Mouse (Mus musculus) CH12.LX (cell line): Measurements from ENCODE around the gene Disp2. TPM values are rescaled to one million over a fixed set of nuclear protein-coding genes. Genes with fewer than 3 reads are reported as not detected.

ENCODE experiments used
- DNase-seq: peaks from one replicate; pipeline ENCODE4 v3.0.0-alpha.2; 2013; ENCODE audit errors: extremely low read depth
- H3K27ac ChIP-seq: 2 replicates; pipeline ENCODE4 v1.5.1; 2012; ENCODE audit warnings: low read depth, mild to moderate bottlenecking, control low read depth, moderate library complexity; ENCODE audit not compliant: insufficient read depth
- H3K27me3 ChIP-seq: replicated peaks from 2 replicates; pipeline ENCODE3; 2012; ENCODE audit warnings: inconsistent platforms
- H3K36me3 ChIP-seq, 2 experiments: replicated peaks in 1 of 2; 2 replicates each; pipeline versions ENCODE3 to v1.6.1; 2012; ENCODE audit warnings: inconsistent platforms in 1 of 2, low read length in 1 of 2, mild to moderate bottlenecking in 1 of 2, mixed read lengths in 1 of 2, moderate library complexity in 1 of 2; ENCODE audit not compliant: control insufficient read depth in 1 of 2, insufficient read depth in 1 of 2
- H3K4me1 ChIP-seq, 2 experiments: 2 replicates each; pipeline ENCODE4 v1.6.1; 2012; ENCODE audit warnings: inconsistent platforms in 1 of 2, moderate library complexity in 1 of 2; ENCODE audit not compliant: insufficient read depth in 2 of 2, control insufficient read depth in 1 of 2
- H3K4me2 ChIP-seq: 2 replicates; pipeline ENCODE4 v1.6.1; 2012; ENCODE audit warnings: low read depth, mild to moderate bottlenecking, control low read depth; ENCODE audit not compliant: poor library complexity, insufficient read depth, severe bottlenecking
- H3K4me3 ChIP-seq, 3 experiments: fragments of 150-350 bp in 1 of 3; sonication (generic) in 1 of 3; replicated peaks in 1 of 3; 2 replicates each; pipeline versions ENCODE3 to v1.5.1; 2011 to 2012; ENCODE audit warnings: low read depth in 2 of 3, low read length in 2 of 3, mild to moderate bottlenecking in 2 of 3, moderate library complexity in 2 of 3, control low read depth in 1 of 3, improper control_type of control experiment in 1 of 3, inconsistent platforms in 1 of 3, mixed read lengths in 1 of 3; ENCODE audit not compliant: poor library complexity in 1 of 3
- H3K79me2 ChIP-seq: replicated peaks from 2 replicates; pipeline ENCODE4 v1.6.1; 2012; ENCODE audit warnings: mild to moderate bottlenecking, moderate library complexity; ENCODE audit not compliant: control insufficient read depth, poor library complexity, insufficient read depth, severe bottlenecking; ENCODE audit errors: extremely low read depth
- H3K9ac ChIP-seq: 2 replicates; pipeline ENCODE4 v1.6.1; 2012; ENCODE audit warnings: low read depth, mild to moderate bottlenecking, control low read depth, moderate library complexity; ENCODE audit not compliant: insufficient read depth
- H3K9me3 ChIP-seq: replicated peaks from 2 replicates; pipeline ENCODE3; 2012; ENCODE audit warnings: low read length, inconsistent platforms, mixed read lengths
- BHLHE40 ChIP-seq: IDR thresholded peaks from 2 replicates; pipeline ENCODE4 v1.6.1; 2011; ENCODE audit warnings: mild to moderate bottlenecking, low read depth, low read length, improper control_type of control experiment
- CHD1 ChIP-seq: IDR thresholded peaks from 2 replicates; pipeline ENCODE4 v1.6.1; 2012; ENCODE audit warnings: low read depth, low read length, improper control_type of control experiment, inconsistent platforms
- CHD2 ChIP-seq: IDR thresholded peaks from 2 replicates; pipeline ENCODE4 v1.6.1; 2011; ENCODE audit warnings: low read length, improper control_type of control experiment
- CTCF ChIP-seq, 2 experiments: IDR thresholded peaks in 1 of 2; conservative IDR thresholded peaks in 1 of 2; 2 replicates each; pipeline ENCODE4 v1.5.1; 2011 to 2012; ENCODE audit warnings: low read depth in 2 of 2, low read length in 2 of 2, improper control_type of control experiment in 1 of 2, inconsistent platforms in 1 of 2, mild to moderate bottlenecking in 1 of 2, moderate library complexity in 1 of 2
- ELF1 ChIP-seq: IDR thresholded peaks from 2 replicates; pipeline ENCODE4 v1.6.1; 2014; ENCODE audit warnings: low read depth, mild to moderate bottlenecking, inconsistent platforms, low read length, improper control_type of control experiment
- EP300 ChIP-seq: IDR thresholded peaks from 2 replicates; pipeline ENCODE4 v1.6.1; 2011; ENCODE audit warnings: low read length, improper control_type of control experiment
- ETS1 ChIP-seq: conservative IDR thresholded peaks from 2 replicates; pipeline ENCODE4 v1.6.1; 2012; ENCODE audit warnings: low read depth, mild to moderate bottlenecking, inconsistent platforms, low read length, improper control_type of control experiment, moderate library complexity
- GABPA ChIP-seq: IDR thresholded peaks from 2 replicates; pipeline ENCODE4 v1.6.1; 2012; ENCODE audit warnings: low read depth, low read length, improper control_type of control experiment, inconsistent platforms; ENCODE audit not compliant: insufficient replicate concordance
- HCFC1 ChIP-seq: IDR thresholded peaks from 2 replicates; pipeline ENCODE4 v1.6.1; 2012; ENCODE audit warnings: low read depth, mild to moderate bottlenecking, inconsistent platforms, low read length, improper control_type of control experiment
- JUN ChIP-seq: IDR thresholded peaks from 2 replicates; pipeline ENCODE4 v1.6.1; 2011; ENCODE audit warnings: low read depth, mild to moderate bottlenecking, low read length, improper control_type of control experiment, moderate library complexity; ENCODE audit not compliant: insufficient read depth
- JUND ChIP-seq: conservative IDR thresholded peaks from 2 replicates; pipeline ENCODE4 v1.6.1; 2011; ENCODE audit warnings: low read depth, low read length, improper control_type of control experiment
- MAFK ChIP-seq: IDR thresholded peaks from 2 replicates; pipeline ENCODE4 v1.6.1; 2011; ENCODE audit warnings: low read length, improper control_type of control experiment; ENCODE audit not compliant: insufficient replicate concordance
- MAX ChIP-seq: IDR thresholded peaks from 2 replicates; pipeline ENCODE4 v1.6.1; 2011; ENCODE audit warnings: low read length, improper control_type of control experiment
- MAZ ChIP-seq: IDR thresholded peaks from 2 replicates; pipeline ENCODE4 v1.6.1; 2012; ENCODE audit warnings: low read depth, mild to moderate bottlenecking, inconsistent platforms, low read length, improper control_type of control experiment, moderate library complexity
- MEF2A ChIP-seq: IDR thresholded peaks from 2 replicates; pipeline ENCODE4 v1.6.1; 2014; ENCODE audit warnings: low read depth, mild to moderate bottlenecking, inconsistent platforms, low read length, improper control_type of control experiment, borderline replicate concordance
- MYC ChIP-seq: IDR thresholded peaks from 2 replicates; pipeline ENCODE4 v1.6.1; 2011; ENCODE audit warnings: low read depth, mild to moderate bottlenecking, improper control_type of control experiment, low read length
- PAX5 ChIP-seq: IDR thresholded peaks from 2 replicates; pipeline ENCODE4 v1.6.1; 2012; ENCODE audit warnings: low read length, inconsistent platforms, mixed read lengths
- POLR2A ChIP-seq: IDR thresholded peaks from 2 replicates; pipeline ENCODE4 v1.6.1; 2011; ENCODE audit warnings: low read depth, mild to moderate bottlenecking, improper control_type of control experiment, low read length
- POLR2AphosphoS2 ChIP-seq: IDR thresholded peaks from 2 replicates; pipeline ENCODE4 v1.6.1; 2011; ENCODE audit warnings: low read depth, low read length, improper control_type of control experiment
- RAD21 ChIP-seq: IDR thresholded peaks from 2 replicates; pipeline ENCODE4 v1.6.1; 2011; ENCODE audit warnings: low read depth, mild to moderate bottlenecking, low read length, improper control_type of control experiment, moderate library complexity
- RCOR1 ChIP-seq: conservative IDR thresholded peaks from 2 replicates; pipeline ENCODE4 v1.6.1; 2012; ENCODE audit warnings: low read depth, mild to moderate bottlenecking, inconsistent platforms, low read length, improper control_type of control experiment
- SIN3A ChIP-seq: IDR thresholded peaks from 2 replicates; pipeline ENCODE4 v1.6.1; 2012; ENCODE audit warnings: low read length, improper control_type of control experiment, inconsistent platforms
- SMC3 ChIP-seq: IDR thresholded peaks from 2 replicates; pipeline ENCODE4 v1.6.1; 2011; ENCODE audit warnings: low read depth, low read length, improper control_type of control experiment
- TBP ChIP-seq: conservative IDR thresholded peaks from 2 replicates; pipeline ENCODE4 v1.6.1; 2011; ENCODE audit warnings: low read depth, low read length, improper control_type of control experiment
- TCF12 ChIP-seq: IDR thresholded peaks from 2 replicates; pipeline ENCODE4 v1.6.1; 2014; ENCODE audit warnings: low read depth, mild to moderate bottlenecking, inconsistent platforms, low read length, improper control_type of control experiment
- ZC3H11A ChIP-seq: IDR thresholded peaks from 2 replicates; pipeline ENCODE4 v1.6.1; 2012; ENCODE audit warnings: low read depth, mild to moderate bottlenecking, inconsistent platforms, low read length, improper control_type of control experiment
- ZKSCAN1 ChIP-seq: IDR thresholded peaks from 2 replicates; pipeline ENCODE4 v1.6.1; 2012; ENCODE audit warnings: low read depth, inconsistent platforms, low read length, improper control_type of control experiment, borderline replicate concordance
- ZMIZ1 ChIP-seq: IDR thresholded peaks from 2 replicates; pipeline ENCODE4 v1.6.1; 2012; ENCODE audit warnings: low read depth, mild to moderate bottlenecking, inconsistent platforms, low read length, improper control_type of control experiment
- dilution Hi-C: fragments of 300-500 bp; cut with MboI; formaldehyde crosslinking; loops from 2 replicates; pipeline ENCODE4 v1.14.3; 2020; ENCODE audit warnings: low sequenced_read_pairs; ENCODE audit not compliant: extremely low pct_unique_long_range_greater_than_20kb, extremely low pct_ligation_motif_present
- in situ Hi-C: fragments of 300-500 bp; cut with MboI; formaldehyde crosslinking; loops from 3 replicates; pipeline ENCODE4 v1.14.3; 2019; ENCODE audit warnings: low sequenced_read_pairs, low pct_ligation_motif_present, low pct_unique_long_range_greater_than_20kb, mixed read lengths
- polyA plus RNA-seq: library from polyadenylated mRNA; unstranded; fragments of >175 nt; gene quantifications from 2 replicates; pipeline ENCODE4 v1.2.1, GENCODE M21; 2012; ENCODE audit warnings: low read depth; ENCODE audit not compliant: insufficient read length
- total RNA-seq, 2 experiments: library from RNA; depleted of rRNA; stranded (reverse); fragments of 300-350 nt in 1 of 2; fragments of >200 nt in 1 of 2; gene quantifications; 2 replicates each; pipeline ENCODE4 v1.2.3; 2012 to 2014

The Disp2 gene
- total and polyA plus RNA-seq, 3 experiments: not detected

DNA sequence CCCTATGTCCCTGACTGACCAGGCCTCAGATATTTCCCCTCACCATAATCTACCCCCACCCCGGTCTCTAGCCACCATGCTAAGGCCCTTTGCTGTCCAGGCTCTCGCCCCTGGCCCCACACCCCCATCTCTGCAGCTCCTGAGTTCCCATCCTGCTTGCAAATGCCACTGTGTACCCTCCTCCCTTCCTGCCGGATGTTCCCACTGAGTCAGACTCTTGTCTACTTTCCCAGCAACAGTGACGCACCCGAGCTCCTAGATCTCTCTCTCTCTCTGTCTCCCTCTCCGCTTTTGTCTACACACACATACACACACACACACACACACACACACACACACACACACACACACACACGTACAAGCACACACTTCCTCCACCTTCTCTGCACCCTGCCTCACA lies 16.1 kb upstream of the Disp2 start:
- dilution Hi-C loops: no loop called here
- peaks cover 7% of the 10 kb centered on the region for H3K27me3 ChIP-seq
- H3K9me3 ChIP-seq: no peaks in the 10 kb centered on the region
- H3K4me1 ChIP-seq: peaks cover 12 to 43% of the 10 kb centered on the region in 2 experiments
- no peak overlapping the region for H3K4me2 ChIP-seq
- H3K79me2 ChIP-seq: no peaks in the 10 kb centered on the region
- no peaks in the 10 kb centered on the region for H3K36me3 ChIP-seq
- in situ Hi-C loops: loop anchor here (10.0 to 25.0 kb wide), 2 partner anchors 211 to 424 kb away; no protein-coding TSS in a partner anchor
- DNase-seq: no peak
- H3K4me3 ChIP-seq: no peak overlapping the region
- no peak overlapping the region for H3K27ac ChIP-seq
- H3K9ac ChIP-seq: no peak overlapping the region
- TF ChIP-seq ETS1 (no peak), RCOR1 (no peak), POLR2AphosphoS2 (no peak), ZMIZ1 (no peak), MEF2A (no peak), PAX5 (no peak), BHLHE40 (no peak), JUND (no peak), MAFK (no peak), MYC (no peak)

DNA sequence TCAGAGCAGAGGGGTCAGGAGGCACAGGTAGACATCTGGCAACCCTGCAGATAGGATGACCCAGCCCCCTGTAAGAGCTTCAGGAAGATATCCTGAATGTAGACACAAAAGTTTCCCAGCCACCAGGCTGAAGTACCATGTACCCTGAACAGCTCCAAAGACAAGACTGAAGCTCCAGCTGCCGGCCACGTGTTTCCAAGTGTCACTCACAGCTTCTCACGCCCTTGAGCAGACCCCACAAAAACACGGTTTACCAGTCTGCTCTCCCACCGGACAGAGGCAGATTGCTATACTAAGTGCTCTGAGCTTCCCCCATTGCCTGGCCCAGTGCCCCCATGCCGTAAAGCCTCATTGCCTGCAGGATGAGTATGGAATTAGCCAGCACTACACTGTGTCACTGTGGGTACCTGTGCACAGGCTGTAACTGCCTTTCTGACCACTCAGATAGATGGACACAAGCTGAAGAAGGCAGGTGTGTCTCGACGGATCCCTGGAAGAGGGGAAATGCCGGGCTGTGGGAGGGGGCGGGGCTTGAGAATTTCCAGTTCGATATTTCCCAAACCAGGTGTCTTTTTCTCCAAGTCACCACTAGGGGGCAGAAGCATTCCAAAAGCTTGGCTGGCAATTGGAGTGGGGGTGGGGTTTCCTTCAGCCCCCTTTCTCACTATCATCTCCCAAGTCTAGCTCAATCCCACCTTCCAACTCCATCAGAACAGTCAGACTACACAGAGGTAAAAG lies 15.3 kb upstream of the Disp2 start:
- H3K27ac ChIP-seq: no peak overlapping the region
- no peaks in the 10 kb centered on the region for H3K9me3 ChIP-seq
- DNase-seq: peak; percentile 54
- peak overlapping the region; percentile 40; the same call in 1 of the 2 replicates for H3K4me2 ChIP-seq
- H3K27me3 ChIP-seq: peaks cover 4% of the 10 kb centered on the region
- no peak overlapping the region for H3K4me3 ChIP-seq
- H3K9ac ChIP-seq: no peak overlapping the region
- dilution Hi-C loops: no loop called here
- H3K79me2 ChIP-seq: no peaks in the 10 kb centered on the region
- no peaks in the 10 kb centered on the region for H3K36me3 ChIP-seq
- peaks cover 8 to 40% of the 10 kb centered on the region in 2 experiments for H3K4me1 ChIP-seq
- in situ Hi-C loops: loop anchor here (10.0 to 25.0 kb wide), 2 partner anchors 211 to 423 kb away; no protein-coding TSS in a partner anchor
- TF ChIP-seq MEF2A: no peak
- TF ChIP-seq ELF1: no peak
- TF ChIP-seq CHD2: peak; percentile 80
- TF ChIP-seq ZKSCAN1: no peak
- TF ChIP-seq POLR2A: no peak
- TF ChIP-seq SMC3: peak; percentile 75
- TF ChIP-seq TBP: no peak
- TF ChIP-seq EP300: no peak
- no peak for TF ChIP-seq HCFC1
- TF ChIP-seq TCF12: 0 out of 2 replicates have a peak, but pooled peaks have one; percentile 42
- no peak for TF ChIP-seq CHD1
- TF ChIP-seq MAX: no peak
- 0 out of 2 replicates have a peak, but pooled peaks have one; percentile 56 for TF ChIP-seq MAZ
- TF ChIP-seq RAD21: peak; percentile 73
- TF ChIP-seq ETS1: no peak
- no peak for TF ChIP-seq SIN3A
- peak; percentile 44 to 81 for TF ChIP-seq CTCF (conservative IDR thresholded peaks at IDR 0.05 in 1 of 2, IDR thresholded peaks at IDR 0.05 in 1 of 2; ENCODE audit: low read depth in 2 of 2, low read length in 2 of 2)
- TF ChIP-seq GABPA: no peak
- TF ChIP-seq JUN: no peak
- TF ChIP-seq MYC: no peak
- TF ChIP-seq ZC3H11A: 0 out of 2 replicates have a peak, but pooled peaks have one; percentile 11
